Mouse (Mus musculus): Measurements from ENCODE around the gene Adgrb3. TPM values are rescaled to one million over a fixed set of nuclear protein-coding genes. Genes with fewer than 3 reads are reported as not detected.
A peak's percentile ranks its signal among the peaks of the same experiment; 100 is the strongest.

Adgrb3 gene
- polyA plus RNA-seq, 1 experiment from 2014 or later, result 40.0 TPM

GRCm38 (mm10) chr1:25768958-25769357 lies 60.5 kb downstream of the Adgrb3 start:
- ATAC-seq, result peak; percentile 57; the same call in 1 of the 2 replicates
- Histone ChIP-seq H3K9ac (ENCODE audit: low read length) (no peak overlapping the region), H3K27ac (ENCODE audit: low read depth, low read length) (no peak overlapping the region), H3K4me3 (ENCODE audit: low read depth, low read length) (no peak overlapping the region), H3K4me2 (ENCODE audit: low read length) (no peak overlapping the region), H3K9me3 (replicated peaks; ENCODE audit: control insufficient read depth, low read length) (no peaks in the 10 kb centered on the region), H3K27me3 (replicated peaks; ENCODE audit: control insufficient read depth, insufficient read depth, low read length) (no peaks in the 10 kb centered on the region), H3K4me1 (ENCODE audit: control insufficient read depth, insufficient read depth, low read length) (no peaks in the 10 kb centered on the region), H3K36me3 (ENCODE audit: control insufficient read depth, insufficient read depth, low read length) (no peaks in the 10 kb centered on the region)
- peak; percentile 58 for DNase-seq (ENCODE audit: low spot score)
- 76% methylated on average over 2 of the region's 2 CpGs for WGBS

DNA sequence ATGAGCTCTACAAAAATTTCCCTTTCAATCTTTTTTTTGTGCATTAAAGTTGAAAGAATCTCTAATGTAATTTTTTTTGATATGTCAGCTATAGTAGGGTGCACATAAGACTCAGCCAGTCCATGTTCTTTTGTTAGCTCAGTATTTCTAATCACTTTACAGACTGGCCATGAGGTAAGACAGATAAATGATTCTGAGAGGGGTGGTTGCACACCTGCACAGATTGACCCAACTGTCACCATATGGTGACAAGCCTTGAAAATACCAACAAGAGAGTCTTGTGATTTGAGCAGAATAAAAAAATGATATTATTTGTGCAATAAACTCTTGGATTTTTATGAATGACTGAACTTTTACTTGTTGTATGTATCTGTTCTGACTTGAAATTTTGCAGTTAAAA lies 74.2 kb downstream of the Adgrb3 start:
- Histone ChIP-seq H3K4me3 (ENCODE audit: low read depth, low read length) (no peak overlapping the region), H3K27ac (ENCODE audit: low read depth, low read length) (no peak overlapping the region), H3K36me3 (ENCODE audit: control insufficient read depth, insufficient read depth, low read length) (no peaks in the 10 kb centered on the region), H3K4me2 (ENCODE audit: low read length) (no peak overlapping the region), H3K4me1 (ENCODE audit: control insufficient read depth, insufficient read depth, low read length) (no peaks in the 10 kb centered on the region), H3K9ac (ENCODE audit: low read length) (no peak overlapping the region), H3K27me3 (replicated peaks; ENCODE audit: control insufficient read depth, insufficient read depth, low read length) (no peaks in the 10 kb centered on the region), H3K9me3 (replicated peaks; ENCODE audit: control insufficient read depth, low read length) (no peaks in the 10 kb centered on the region)
- DNase-seq (ENCODE audit: low spot score) (no peak), ATAC-seq (no peak)

- no peak overlapping the region for H3K4me3 ChIP-seq (ENCODE audit: low read depth, low read length)
- H3K9ac ChIP-seq (ENCODE audit: low read length), result no peak overlapping the region
- H3K4me1 ChIP-seq (ENCODE audit: control insufficient read depth, insufficient read depth, low read length), result no peaks in the 10 kb centered on the region
- H3K36me3 ChIP-seq (ENCODE audit: control insufficient read depth, insufficient read depth, low read length), result no peaks in the 10 kb centered on the region
- no peak overlapping the region for H3K4me2 ChIP-seq (ENCODE audit: low read length)
- no peaks in the 10 kb centered on the region for H3K9me3 ChIP-seq (replicated peaks; ENCODE audit: control insufficient read depth, low read length)
- ATAC-seq (no peak), DNase-seq (ENCODE audit: low spot score) (peak; percentile 16)
- H3K27ac ChIP-seq (ENCODE audit: low read depth, low read length), result no peak overlapping the region
- 58% methylated on average over 4 of the region's 4 CpGs for WGBS
- no peaks in the 10 kb centered on the region for H3K27me3 ChIP-seq (replicated peaks; ENCODE audit: control insufficient read depth, insufficient read depth, low read length)
Measured at GRCm38 (mm10) chr1:25754528-25754927, 75.0 kb downstream of the Adgrb3 start.

- H3K9me3 ChIP-seq (replicated peaks; ENCODE audit: control insufficient read depth, low read length), result no peaks in the 10 kb centered on the region
- WGBS, result 88% methylated on average over 4 of the region's 4 CpGs
- H3K27ac ChIP-seq (ENCODE audit: low read depth, low read length), result no peak overlapping the region
- ATAC-seq (no peak), DNase-seq (ENCODE audit: low spot score) (peak; percentile 24)
- no peaks in the 10 kb centered on the region for H3K36me3 ChIP-seq (ENCODE audit: control insufficient read depth, insufficient read depth, low read length)
- no peaks in the 10 kb centered on the region for H3K27me3 ChIP-seq (replicated peaks; ENCODE audit: control insufficient read depth, insufficient read depth, low read length)
- no peak overlapping the region for H3K4me3 ChIP-seq (ENCODE audit: low read depth, low read length)
- H3K4me2 ChIP-seq (ENCODE audit: low read length), result no peak overlapping the region
- H3K4me1 ChIP-seq (ENCODE audit: control insufficient read depth, insufficient read depth, low read length), result no peaks in the 10 kb centered on the region
- no peak overlapping the region for H3K9ac ChIP-seq (ENCODE audit: low read length)
Measured at GRCm38 (mm10) chr1:25745575-25745974, 83.9 kb downstream of the Adgrb3 start.

DNA sequence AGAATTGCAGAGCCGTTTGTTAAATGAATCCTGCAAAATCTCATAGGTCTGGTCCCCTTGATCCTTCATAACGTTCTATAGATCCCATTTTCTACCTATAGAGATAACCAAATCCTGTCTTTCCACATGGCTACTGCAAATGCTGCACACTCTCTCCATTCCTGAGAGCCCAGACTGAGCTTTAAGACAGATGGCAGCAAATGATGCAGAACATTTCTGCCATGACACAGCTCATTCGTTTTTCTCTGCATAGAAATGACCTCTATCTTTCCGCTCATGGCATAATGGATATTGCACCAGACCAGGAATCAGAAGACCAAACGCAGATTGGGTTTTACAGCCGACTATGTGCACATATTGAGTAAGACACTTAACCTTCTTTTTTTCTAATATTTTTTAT lies 84.8 kb downstream of the Adgrb3 start:
- Histone ChIP-seq H3K4me2 (ENCODE audit: low read length) (no peak overlapping the region), H3K4me3 (ENCODE audit: low read depth, low read length) (no peak overlapping the region), H3K9ac (ENCODE audit: low read length) (no peak overlapping the region), H3K27me3 (replicated peaks; ENCODE audit: control insufficient read depth, insufficient read depth, low read length) (no peaks in the 10 kb centered on the region), H3K4me1 (ENCODE audit: control insufficient read depth, insufficient read depth, low read length) (no peaks in the 10 kb centered on the region), H3K27ac (ENCODE audit: low read depth, low read length) (no peak overlapping the region), H3K9me3 (replicated peaks; ENCODE audit: control insufficient read depth, low read length) (no peaks in the 10 kb centered on the region), H3K36me3 (ENCODE audit: control insufficient read depth, insufficient read depth, low read length) (no peaks in the 10 kb centered on the region)
- 90% methylated on average over 6 of the region's 6 CpGs for WGBS
- no peak for ATAC-seq
- no peak for DNase-seq (ENCODE audit: low spot score)

GRCm38 (mm10) chr1:25729844-25730243 lies 99.7 kb downstream of the Adgrb3 start:
- Histone ChIP-seq H3K36me3 (ENCODE audit: control insufficient read depth, insufficient read depth, low read length) (no peaks in the 10 kb centered on the region), H3K9ac (ENCODE audit: low read length) (no peak overlapping the region), H3K27me3 (replicated peaks; ENCODE audit: control insufficient read depth, insufficient read depth, low read length) (no peaks in the 10 kb centered on the region), H3K9me3 (replicated peaks; ENCODE audit: control insufficient read depth, low read length) (no peaks in the 10 kb centered on the region), H3K27ac (ENCODE audit: low read depth, low read length) (no peak overlapping the region), H3K4me2 (ENCODE audit: low read length) (no peak overlapping the region), H3K4me1 (ENCODE audit: control insufficient read depth, insufficient read depth, low read length) (no peaks in the 10 kb centered on the region), H3K4me3 (ENCODE audit: low read depth, low read length) (no peak overlapping the region)
- WGBS, result 87% methylated on average over 5 of the region's 5 CpGs
- DNase-seq (ENCODE audit: low spot score), result no peak
- no peak for ATAC-seq

GRCm38 (mm10) chr1:25711474-25711873 lies 118.0 kb downstream of the Adgrb3 start:
- no peak overlapping the region for H3K9ac ChIP-seq (ENCODE audit: low read length)
- no peaks in the 10 kb centered on the region for H3K4me1 ChIP-seq (ENCODE audit: control insufficient read depth, insufficient read depth, low read length)
- no peak overlapping the region for H3K4me3 ChIP-seq (ENCODE audit: low read depth, low read length)
- H3K27me3 ChIP-seq (replicated peaks; ENCODE audit: control insufficient read depth, insufficient read depth, low read length), result no peaks in the 10 kb centered on the region
- whole genome bisulfite sequencing, result 33% methylated on average over 1 of the region's 1 CpGs
- no peaks in the 10 kb centered on the region for H3K9me3 ChIP-seq (replicated peaks; ENCODE audit: control insufficient read depth, low read length)
- H3K36me3 ChIP-seq (ENCODE audit: control insufficient read depth, insufficient read depth, low read length), result no peaks in the 10 kb centered on the region
- no peak overlapping the region for H3K27ac ChIP-seq (ENCODE audit: low read depth, low read length)
- ATAC-seq (no peak), DNase-seq (ENCODE audit: low spot score) (no peak)
- no peak overlapping the region for H3K4me2 ChIP-seq (ENCODE audit: low read length)

- no peaks in the 10 kb centered on the region for H3K36me3 ChIP-seq (ENCODE audit: control insufficient read depth, insufficient read depth, low read length)
- H3K4me2 ChIP-seq (ENCODE audit: low read length), result no peak overlapping the region
- ATAC-seq (no peak), DNase-seq (ENCODE audit: low spot score) (no peak)
- no peaks in the 10 kb centered on the region for H3K27me3 ChIP-seq (replicated peaks; ENCODE audit: control insufficient read depth, insufficient read depth, low read length)
- no peak overlapping the region for H3K27ac ChIP-seq (ENCODE audit: low read depth, low read length)
- no peaks in the 10 kb centered on the region for H3K4me1 ChIP-seq (ENCODE audit: control insufficient read depth, insufficient read depth, low read length)
- no peak overlapping the region for H3K9ac ChIP-seq (ENCODE audit: low read length)
- H3K9me3 ChIP-seq (replicated peaks; ENCODE audit: control insufficient read depth, low read length), result no peaks in the 10 kb centered on the region
- H3K4me3 ChIP-seq (ENCODE audit: low read depth, low read length), result no peak overlapping the region
- 76% methylated on average over 2 of the region's 2 CpGs for WGBS
Measured at GRCm38 (mm10) chr1:25706299-25706698, 123.2 kb downstream of the Adgrb3 start.

DNA sequence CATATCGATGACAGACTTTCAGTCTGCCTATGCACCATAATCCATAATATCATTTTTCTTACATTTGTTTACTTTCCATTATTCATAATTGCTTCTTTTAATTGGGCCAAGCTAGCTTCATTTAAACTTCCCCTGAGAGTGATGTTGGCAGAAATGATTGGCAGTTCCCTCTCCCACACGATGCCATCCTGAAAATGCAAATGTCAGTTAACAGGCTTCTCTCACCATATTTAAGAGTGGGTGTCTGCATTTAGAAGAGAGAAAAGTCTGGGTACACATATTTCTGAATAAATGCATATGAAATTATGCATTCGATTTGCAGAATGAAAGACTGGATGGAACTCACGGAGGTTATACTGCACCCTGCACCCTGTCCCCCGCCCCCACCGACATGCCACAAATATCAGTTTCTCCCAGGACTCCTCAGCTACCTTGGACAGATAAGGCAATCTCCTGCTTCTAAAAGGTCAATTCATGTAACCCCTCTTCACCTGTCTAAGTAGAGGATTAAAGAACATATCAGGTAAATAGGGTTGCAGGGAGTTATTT lies 130.7 kb downstream of the Adgrb3 start:
- Histone ChIP-seq H3K27ac (ENCODE audit: low read depth, low read length) (no peak overlapping the region), H3K9me3 (replicated peaks; ENCODE audit: control insufficient read depth, low read length) (no peaks in the 10 kb centered on the region), H3K4me3 (ENCODE audit: low read depth, low read length) (no peak overlapping the region), H3K4me1 (ENCODE audit: control insufficient read depth, insufficient read depth, low read length) (no peaks in the 10 kb centered on the region), H3K36me3 (ENCODE audit: control insufficient read depth, insufficient read depth, low read length) (no peaks in the 10 kb centered on the region), H3K27me3 (replicated peaks; ENCODE audit: control insufficient read depth, insufficient read depth, low read length) (no peaks in the 10 kb centered on the region), H3K4me2 (ENCODE audit: low read length) (no peak overlapping the region), H3K9ac (ENCODE audit: low read length) (no peak overlapping the region)
- DNase-seq (ENCODE audit: low spot score) (peak; percentile 66), ATAC-seq (peak; percentile 81; the same call in 1 of the 2 replicates)
- WGBS, result 77% methylated on average over 6 of the region's 6 CpGs

Measured in forebrain, embryonic 14.5 days (tissue).